Mouse (Mus musculus): ENCODE measurements around the gene Olfr1381. TPM values are rescaled to one million over a fixed set of nuclear protein-coding genes. Genes with fewer than 3 reads are reported as not detected.

Olfr1381 gene
- polyA plus RNA-seq, 1 experiment from 2014 or later: not detected

Other genes with a start within 250 kb of the Olfr1381 start
- not detected in 2 replicates for gene Olfr10, start 238.7 kb upstream of the Olfr1381 start, polyA plus RNA-seq (2016; fragmentation: Nextera tagmentation; extraction: Ambion mirVana)
- not detected in 2 replicates for gene Olfr1391, start 220.7 kb upstream of the Olfr1381 start, polyA plus RNA-seq (2016; fragmentation: Nextera tagmentation; extraction: Ambion mirVana)
- gene Olfr1390, start 208.3 kb upstream of the Olfr1381 start, polyA plus RNA-seq (2016; fragmentation: Nextera tagmentation; extraction: Ambion mirVana): not detected in 2 replicates
- gene Olfr1389, start 120.4 kb upstream of the Olfr1381 start, polyA plus RNA-seq (2016; fragmentation: Nextera tagmentation; extraction: Ambion mirVana): not detected in 2 replicates
- gene Olfr1388, start 106.8 kb upstream of the Olfr1381 start, polyA plus RNA-seq (2016; fragmentation: Nextera tagmentation; extraction: Ambion mirVana): 0.16 and 0.18 TPM in 2 replicates
- gene Olfr1387, start 88.1 kb upstream of the Olfr1381 start, polyA plus RNA-seq (2016; fragmentation: Nextera tagmentation; extraction: Ambion mirVana): not detected in 2 replicates
- gene Olfr1386, start 78.4 kb upstream of the Olfr1381 start, polyA plus RNA-seq (2016; fragmentation: Nextera tagmentation; extraction: Ambion mirVana): not detected in 2 replicates
- not detected in 2 replicates for gene Olfr1385, start 54.4 kb upstream of the Olfr1381 start, polyA plus RNA-seq (2016; fragmentation: Nextera tagmentation; extraction: Ambion mirVana)
- gene Olfr1384, start 36.7 kb upstream of the Olfr1381 start, polyA plus RNA-seq (2016; fragmentation: Nextera tagmentation; extraction: Ambion mirVana): not detected in 2 replicates
- not detected in 2 replicates for gene Olfr1383, start 23.8 kb upstream of the Olfr1381 start, polyA plus RNA-seq (2016; fragmentation: Nextera tagmentation; extraction: Ambion mirVana)
- gene Olfr1382, start 15.2 kb upstream of the Olfr1381 start, polyA plus RNA-seq (2016; fragmentation: Nextera tagmentation; extraction: Ambion mirVana): not detected in 2 replicates
- gene Olfr1380, start 13.4 kb downstream of the Olfr1381 start, polyA plus RNA-seq (2016; fragmentation: Nextera tagmentation; extraction: Ambion mirVana): not detected in 2 replicates
- gene Flt4, start 65.8 kb downstream of the Olfr1381 start, polyA plus RNA-seq (2016; fragmentation: Nextera tagmentation; extraction: Ambion mirVana): 7.3 and 8.2 TPM in 2 replicates
- gene Scgb3a1, start 120.2 kb downstream of the Olfr1381 start, polyA plus RNA-seq (2016; fragmentation: Nextera tagmentation; extraction: Ambion mirVana): 0.30 and 1.3 TPM in 2 replicates
- gene Cnot6, start 169.3 kb downstream of the Olfr1381 start, polyA plus RNA-seq (2016; fragmentation: Nextera tagmentation; extraction: Ambion mirVana): 47.0 and 56.0 TPM in 2 replicates

Data from heart, embryonic 10.5 days (tissue).